ENCODE assay signal across 28 mouse cellular contexts in the genomic region with DNA sequence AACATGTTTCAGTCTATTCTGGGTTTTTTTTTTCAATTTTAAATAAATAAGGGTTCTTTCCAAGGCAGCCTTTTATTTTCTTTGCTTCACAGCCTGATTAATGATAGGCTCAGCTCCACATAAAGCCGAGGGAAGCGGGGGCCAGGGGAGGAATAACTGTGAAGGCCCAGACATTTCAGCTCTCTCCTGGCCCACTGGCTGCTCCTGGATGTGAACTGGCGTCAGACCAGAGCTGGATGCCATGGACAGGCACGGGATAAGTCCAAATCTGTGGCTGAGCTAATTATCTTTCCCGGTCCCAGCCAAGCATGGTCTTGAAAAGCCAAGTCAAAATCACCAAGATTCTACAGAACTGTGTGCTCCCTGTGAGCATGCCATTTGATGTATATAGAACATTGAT.
DNase-seq lines count a peak whose midpoint lies in the region; ATAC-seq lines count a peak whose summit lies in the region.
"Had no signal": no experiment of that assay in that cellular context is flagged by ENCODE, and none has a peak within 500 bp of the region (broad histone marks: within the 10 kb centered on the region; RNA-seq: fewer than 3 reads in every experiment).

No protein-coding gene starts in this region.

- H3K4me1 ChIP-seq in hindbrain, embryonic 15.5 days (replicated peaks), result no peaks in the 10 kb centered on the region
- H3K4me1 ChIP-seq in hindbrain, embryonic 11.5 days (replicated peaks; ENCODE audit: control insufficient read depth, insufficient read depth, low read length), result no peaks in the 10 kb centered on the region
- H3K4me1 ChIP-seq: heart, embryonic 12.5 days; hindbrain, embryonic 13.5 days; intestine, embryonic 15.5 days; limb, embryonic 10.5 days; liver, embryonic 15.5 days; lung, embryonic 15.5 days; midbrain, embryonic 15.5 days; neural tube, embryonic 13.5 days had no signal

- DNase-seq in cerebellum, postnatal 10 days, result peak; percentile 80 to 88
- no peak for DNase-seq in cerebellum, adult 11-12 months
- DNase-seq in hindbrain, embryonic 11.5 days (ENCODE audit: low spot score), result no peak
- DNase-seq in layer of hippocampus, postnatal 36 days, result peak; percentile 10 to 13
- DNase-seq in layer of hippocampus, adult 8-10 months (ENCODE audit: low spot score in 2 of 2), result no peak
- DNase-seq in right cerebral cortex, postnatal 10 days (ENCODE audit: low spot score in 2 of 2), result peak; percentile 51
- no peak for DNase-seq in right cerebral cortex, postnatal 25 days
- DNase-seq: adrenal gland, adult 8-10 months; cerebellum, adult 9-10 months; gastrocnemius, postnatal 25 days; heart, adult 18-20 months; kidney, adult 8-10 months; kidney, postnatal 10 days; liver; lung, postnatal 4 days; retina, postnatal 1 day; spleen, adult 18-20 months had no signal

- H3K36me3 ChIP-seq in hindbrain, embryonic 15.5 days, result no peaks in the 10 kb centered on the region
- no peaks in the 10 kb centered on the region for H3K36me3 ChIP-seq in hindbrain, embryonic 11.5 days (ENCODE audit: control insufficient read depth, insufficient read depth, low read length)
- H3K36me3 ChIP-seq: heart, embryonic 12.5 days; hindbrain, embryonic 13.5 days; intestine, embryonic 15.5 days; limb, embryonic 10.5 days; liver, embryonic 15.5 days; lung, embryonic 15.5 days; midbrain, embryonic 15.5 days; neural tube, embryonic 13.5 days had no signal

- H3K4me2 ChIP-seq in hindbrain, embryonic 15.5 days, result no peak overlapping the region
- H3K4me2 ChIP-seq in hindbrain, embryonic 11.5 days (replicated peaks; ENCODE audit: low read depth, low read length), result no peak overlapping the region
- H3K4me2 ChIP-seq: heart, embryonic 12.5 days; hindbrain, embryonic 13.5 days; intestine, embryonic 15.5 days; liver, embryonic 15.5 days; lung, embryonic 15.5 days; midbrain, embryonic 15.5 days; neural tube, embryonic 13.5 days had no signal

- 55% methylated on average over 5 of the region's 5 CpGs for WGBS in hindbrain, embryonic 15.5 days
- WGBS in hindbrain, embryonic 11.5 days, result 89% methylated on average over 5 of the region's 5 CpGs

- H3K9ac ChIP-seq in hindbrain, embryonic 15.5 days, result no peak overlapping the region
- no peak overlapping the region for H3K9ac ChIP-seq in hindbrain, embryonic 11.5 days (ENCODE audit: low read depth, low read length)
- H3K9ac ChIP-seq: heart, embryonic 12.5 days; hindbrain, embryonic 13.5 days; intestine, embryonic 15.5 days; liver, embryonic 15.5 days; lung, embryonic 15.5 days; midbrain, embryonic 15.5 days; neural tube, embryonic 13.5 days had no signal

- no peaks in the 10 kb centered on the region for H3K27me3 ChIP-seq in hindbrain, embryonic 15.5 days
- H3K27me3 ChIP-seq in hindbrain, embryonic 11.5 days (ENCODE audit: control insufficient read depth, insufficient read depth, low read length), result no peaks in the 10 kb centered on the region
- H3K27me3 ChIP-seq: heart, embryonic 12.5 days; hindbrain, embryonic 13.5 days; intestine, embryonic 15.5 days; liver, embryonic 15.5 days; lung, embryonic 15.5 days; midbrain, embryonic 15.5 days; neural tube, embryonic 13.5 days had no signal

- H3K9me3 ChIP-seq in hindbrain, embryonic 15.5 days, result no peaks in the 10 kb centered on the region
- no peaks in the 10 kb centered on the region for H3K9me3 ChIP-seq in hindbrain, embryonic 11.5 days (ENCODE audit: control insufficient read depth, low read length)
- H3K9me3 ChIP-seq: heart, embryonic 12.5 days; hindbrain, embryonic 13.5 days; intestine, embryonic 15.5 days; limb, embryonic 10.5 days; liver, embryonic 15.5 days; lung, embryonic 15.5 days; midbrain, embryonic 15.5 days; neural tube, embryonic 13.5 days had no signal

- no peak overlapping the region for H3K27ac ChIP-seq in hindbrain, embryonic 15.5 days (replicated peaks)
- no peak overlapping the region for H3K27ac ChIP-seq in hindbrain, embryonic 11.5 days (ENCODE audit: low read depth, low read length)
- H3K27ac ChIP-seq: hindbrain, embryonic 13.5 days; intestine, embryonic 15.5 days; limb, embryonic 10.5 days; liver, embryonic 15.5 days; lung, embryonic 15.5 days; midbrain, embryonic 15.5 days; neural tube, embryonic 13.5 days had no signal

- H3K4me3 ChIP-seq in hindbrain, embryonic 15.5 days, result no peak overlapping the region
- no peak overlapping the region for H3K4me3 ChIP-seq in hindbrain, embryonic 11.5 days (ENCODE audit: low read depth, low read length)
- H3K4me3 ChIP-seq: heart, embryonic 12.5 days; hindbrain, embryonic 13.5 days; intestine, embryonic 15.5 days; limb, embryonic 10.5 days; liver, embryonic 15.5 days; lung, embryonic 15.5 days; midbrain, embryonic 15.5 days; myocyte; neural tube, embryonic 13.5 days had no signal

- ATAC-seq in hindbrain, embryonic 15.5 days (ENCODE audit: low FRiP score, low read depth), result peak; percentile 30; the same call in 1 of the 2 replicates
- ATAC-seq in hindbrain, embryonic 11.5 days (ENCODE audit: low FRiP score), result no peak
- ATAC-seq: activated CD4-positive, CD25-positive, alpha-beta regulatory T cell, adult 4 months; intestine, embryonic 15.5 days; midbrain, embryonic 15.5 days had no signal

Comparison
In these comparisons a context has a peak if more than half of its experiments do, and no peak if none do; other contexts are left out.
1. DNase-seq: peak in cerebellum, postnatal 10 days (2 of 2), layer of hippocampus, postnatal 36 days (2 of 2) and right cerebral cortex, postnatal 10 days (2 of 2); none in cerebellum, adult 11-12 months (single experiment), hindbrain, embryonic 11.5 days (single experiment), layer of hippocampus, adult 8-10 months (0 of 2) and right cerebral cortex, postnatal 25 days (single experiment).